In the genomic region with DNA sequence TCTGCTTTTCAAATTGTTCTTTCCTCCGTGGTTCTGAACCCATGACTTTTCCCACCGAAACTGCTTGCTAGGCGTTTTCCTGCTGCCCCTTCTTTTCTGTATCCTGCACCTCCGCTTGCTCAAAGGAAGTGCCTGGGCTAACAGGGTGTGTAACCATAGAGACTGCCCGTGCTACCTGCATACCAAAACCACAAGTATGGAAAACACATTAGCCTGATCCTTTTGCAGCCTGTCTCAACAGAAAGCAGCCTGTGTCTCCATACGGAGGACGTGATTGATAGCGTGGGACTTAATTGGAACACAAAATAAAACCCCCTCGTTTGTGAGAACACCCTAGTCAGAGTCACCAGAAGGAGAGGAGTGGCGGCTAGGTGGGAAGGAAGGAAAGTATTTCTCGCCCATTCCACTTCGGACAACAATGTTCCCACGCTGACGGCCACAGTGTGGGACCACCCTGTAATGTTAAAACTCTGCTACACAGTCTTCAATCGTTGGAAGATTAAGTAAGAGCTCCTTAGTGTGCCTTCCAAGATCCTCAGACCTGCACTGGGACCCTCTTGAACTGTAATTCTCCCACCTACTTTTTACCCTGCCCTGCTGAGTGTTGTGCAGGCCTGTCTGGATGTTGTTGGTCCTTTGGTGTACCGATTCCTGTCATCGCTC, we compare ENCODE assay signal across 12 mouse cellular contexts. TPM values are rescaled to one million over a fixed set of nuclear protein-coding genes. Genes with fewer than 3 reads are reported as not detected.
DNase-seq lines count a peak whose midpoint lies in the region; ATAC-seq and TF ChIP-seq lines count a peak whose summit lies in the region.
"Had no signal": no experiment of that assay in that cellular context is flagged by ENCODE, and none has a peak within 500 bp of the region (broad histone marks: within the 10 kb centered on the region; RNA-seq: fewer than 3 reads in every experiment).

No protein-coding gene starts in this region.

- H3K9me3 ChIP-seq in embryonic facial prominence, embryonic 14.5 days (ENCODE audit: control insufficient read depth, low read length), result no peaks in the 10 kb centered on the region
- H3K9me3 ChIP-seq in embryonic facial prominence, embryonic 10.5 days, result no peaks in the 10 kb centered on the region
- H3K9me3 ChIP-seq in forebrain, embryonic 10.5 days, result no peaks in the 10 kb centered on the region
- H3K9me3 ChIP-seq in hindbrain, embryonic 16.5 days (ENCODE audit: control insufficient read depth, low read length), result no peaks in the 10 kb centered on the region
- H3K9me3 ChIP-seq in midbrain, postnatal 0 days (ENCODE audit: low read length), result no peaks in the 10 kb centered on the region
- no peaks in the 10 kb centered on the region for H3K9me3 ChIP-seq in liver, postnatal 0 days (ENCODE audit: low read length)
- H3K9me3 ChIP-seq: heart, embryonic 12.5 days had no signal

- H3K27me3 ChIP-seq in embryonic facial prominence, embryonic 14.5 days (replicated peaks; ENCODE audit: control insufficient read depth, insufficient read depth, low read length), result no peaks in the 10 kb centered on the region
- no peaks in the 10 kb centered on the region for H3K27me3 ChIP-seq in embryonic facial prominence, embryonic 10.5 days (replicated peaks; ENCODE audit: low read depth, poor library complexity, severe bottlenecking)
- no peaks in the 10 kb centered on the region for H3K27me3 ChIP-seq in forebrain, embryonic 10.5 days (ENCODE audit: poor library complexity, severe bottlenecking)
- no peaks in the 10 kb centered on the region for H3K27me3 ChIP-seq in hindbrain, embryonic 16.5 days (replicated peaks; ENCODE audit: control insufficient read depth, insufficient read depth, low read length)
- H3K27me3 ChIP-seq in midbrain, postnatal 0 days (ENCODE audit: insufficient read depth, low read length), result no peaks in the 10 kb centered on the region
- no peaks in the 10 kb centered on the region for H3K27me3 ChIP-seq in liver, postnatal 0 days (ENCODE audit: insufficient read depth, low read length)
- H3K27me3 ChIP-seq: heart, embryonic 12.5 days had no signal

- H3K4me1 ChIP-seq in embryonic facial prominence, embryonic 14.5 days (ENCODE audit: control insufficient read depth, insufficient read depth, low read length), result no peaks in the 10 kb centered on the region
- H3K4me1 ChIP-seq in embryonic facial prominence, embryonic 10.5 days, result peaks cover 5% of the 10 kb centered on the region; the same call in 1 of the 2 replicates
- peaks cover 36% of the 10 kb centered on the region for H3K4me1 ChIP-seq in forebrain, embryonic 10.5 days
- H3K4me1 ChIP-seq in hindbrain, embryonic 16.5 days (ENCODE audit: control insufficient read depth, insufficient read depth, low read depth, low read length), result peaks cover 13% of the 10 kb centered on the region; the same call in 1 of the 2 replicates
- 0 out of 2 replicates have a peak, but pooled peaks cover 5% of the 10 kb centered on the region for H3K4me1 ChIP-seq in midbrain, postnatal 0 days (ENCODE audit: insufficient read depth, low read length)
- no peaks in the 10 kb centered on the region for H3K4me1 ChIP-seq in liver, postnatal 0 days (ENCODE audit: insufficient read depth)
- H3K4me1 ChIP-seq: heart, embryonic 12.5 days had no signal

- no peak for TF ChIP-seq CTCF in midbrain, postnatal 0 days (IDR thresholded peaks at IDR 0.05)
- TF ChIP-seq CTCF in liver, postnatal 0 days (IDR thresholded peaks at IDR 0.05; ENCODE audit: low read depth), result no peak

- H3K36me3 ChIP-seq in embryonic facial prominence, embryonic 14.5 days (ENCODE audit: control insufficient read depth, insufficient read depth, low read length), result no peaks in the 10 kb centered on the region
- H3K36me3 ChIP-seq in embryonic facial prominence, embryonic 10.5 days (replicated peaks), result no peaks in the 10 kb centered on the region
- no peaks in the 10 kb centered on the region for H3K36me3 ChIP-seq in forebrain, embryonic 10.5 days (replicated peaks)
- no peaks in the 10 kb centered on the region for H3K36me3 ChIP-seq in hindbrain, embryonic 16.5 days (ENCODE audit: control insufficient read depth, insufficient read depth, low read length)
- no peaks in the 10 kb centered on the region for H3K36me3 ChIP-seq in midbrain, postnatal 0 days (ENCODE audit: insufficient read depth, low read length)
- no peaks in the 10 kb centered on the region for H3K36me3 ChIP-seq in liver, postnatal 0 days (replicated peaks; ENCODE audit: insufficient read depth, low read length)
- H3K36me3 ChIP-seq: heart, embryonic 12.5 days had no signal

- 48% methylated on average over 17 of the region's 17 CpGs for WGBS in embryonic facial prominence, embryonic 14.5 days
- 75% methylated on average over 17 of the region's 17 CpGs for WGBS in embryonic facial prominence, embryonic 10.5 days
- 66% methylated on average over 17 of the region's 17 CpGs for WGBS in forebrain, embryonic 10.5 days
- 28% methylated on average over 17 of the region's 17 CpGs for WGBS in hindbrain, embryonic 16.5 days
- WGBS in midbrain, postnatal 0 days, result 38% methylated on average over 17 of the region's 17 CpGs
- 70% methylated on average over 17 of the region's 17 CpGs for WGBS in liver, postnatal 0 days (ENCODE audit: insufficient replicate concordance)

- no peak overlapping the region for H3K27ac ChIP-seq in embryonic facial prominence, embryonic 14.5 days (replicated peaks; ENCODE audit: low read depth, low read length)
- no peak overlapping the region for H3K27ac ChIP-seq in embryonic facial prominence, embryonic 10.5 days (replicated peaks)
- H3K27ac ChIP-seq in forebrain, embryonic 10.5 days, result 0 out of 2 replicates have a peak overlapping the region, but pooled peaks have one; percentile 35
- peak overlapping the region; percentile 72 for H3K27ac ChIP-seq in hindbrain, embryonic 16.5 days (ENCODE audit: low read depth, low read length)
- peak overlapping the region; percentile 67 for H3K27ac ChIP-seq in midbrain, postnatal 0 days (ENCODE audit: low read depth, low read length)
- no peak overlapping the region for H3K27ac ChIP-seq in liver, postnatal 0 days (ENCODE audit: low read depth)

- intact Hi-C loops in heart, postnatal 25 days (cut with DNase I), result no loop called here

- no peak overlapping the region for H3K4me2 ChIP-seq in embryonic facial prominence, embryonic 14.5 days (ENCODE audit: low read depth, low read length)
- peak overlapping the region; percentile 19 for H3K4me2 ChIP-seq in hindbrain, embryonic 16.5 days (ENCODE audit: low read length)
- no peak overlapping the region for H3K4me2 ChIP-seq in midbrain, postnatal 0 days (ENCODE audit: low read depth, low read length, poor library complexity, severe bottlenecking)
- no peak overlapping the region for H3K4me2 ChIP-seq in liver, postnatal 0 days (ENCODE audit: low read depth, low read length)
- H3K4me2 ChIP-seq: heart, embryonic 12.5 days had no signal

- no peak overlapping the region for H3K4me3 ChIP-seq in embryonic facial prominence, embryonic 14.5 days (ENCODE audit: low read depth, low read length)
- no peak overlapping the region for H3K4me3 ChIP-seq in embryonic facial prominence, embryonic 10.5 days
- H3K4me3 ChIP-seq in forebrain, embryonic 10.5 days, result no peak overlapping the region
- H3K4me3 ChIP-seq in hindbrain, embryonic 16.5 days (ENCODE audit: low read length), result no peak overlapping the region
- no peak overlapping the region for H3K4me3 ChIP-seq in midbrain, postnatal 0 days (ENCODE audit: low read depth, low read length)
- H3K4me3 ChIP-seq in liver, postnatal 0 days (ENCODE audit: low read depth, low read length), result no peak overlapping the region
- H3K4me3 ChIP-seq: heart, embryonic 12.5 days had no signal

- ATAC-seq in embryonic facial prominence, embryonic 14.5 days (ENCODE audit: low read depth), result peak; percentile 74
- ATAC-seq in hindbrain, embryonic 16.5 days, result peak; percentile 92
- ATAC-seq in midbrain, postnatal 0 days (ENCODE audit: low FRiP score), result peak; percentile 81; the same call in 1 of the 2 replicates
- no peak for ATAC-seq in liver, postnatal 0 days
- ATAC-seq: intestine, embryonic 16.5 days had no signal

- no peak for TF ChIP-seq EP300 in liver, postnatal 0 days (IDR thresholded peaks at IDR 0.05; ENCODE audit: low read depth)

- no peak overlapping the region for H3K9ac ChIP-seq in embryonic facial prominence, embryonic 14.5 days (ENCODE audit: low read depth, low read length)
- no peak overlapping the region for H3K9ac ChIP-seq in hindbrain, embryonic 16.5 days (ENCODE audit: low read depth, low read length)
- no peak overlapping the region for H3K9ac ChIP-seq in midbrain, postnatal 0 days (replicated peaks; ENCODE audit: low read length, poor library complexity, severe bottlenecking)
- no peak overlapping the region for H3K9ac ChIP-seq in liver, postnatal 0 days (replicated peaks)
- H3K9ac ChIP-seq: heart, embryonic 12.5 days had no signal

- peak; percentile 45 for DNase-seq in embryonic facial prominence, embryonic 14.5 days (ENCODE audit: low spot score)
- DNase-seq in embryonic facial prominence, embryonic 10.5 days (ENCODE audit: low spot score), result no peak
- DNase-seq in forebrain, embryonic 10.5 days (ENCODE audit: extremely low spot score, low spot score), result no peak
- DNase-seq in midbrain, postnatal 0 days (ENCODE audit: low spot score), result peak; percentile 65
- DNase-seq in liver, postnatal 0 days, result no peak
- no peak for DNase-seq in heart, postnatal 25 days (ENCODE audit: low spot score)
- no peak for DNase-seq in thymus, postnatal 36 days
- DNase-seq: cerebellum, postnatal 14 days had no signal

RNA-seq across cellular contexts. Expression of a gene that starts 15.6 kb away (rescaled TPM):
- 5.8 and 6.2 TPM in 2 replicates for polyA plus RNA-seq in embryonic facial prominence, embryonic 14.5 days (2014; fragmentation: Nextera tagmentation; extraction: Ambion mirVana)
- 9.2 and 18.5 TPM in 2 replicates for polyA plus RNA-seq in embryonic facial prominence, embryonic 10.5 days (2016; fragmentation: Nextera tagmentation; extraction: Ambion mirVana)
- 17.8 and 19.4 TPM in 2 replicates for polyA plus RNA-seq in forebrain, embryonic 10.5 days (2016; fragmentation: Nextera tagmentation; extraction: Ambion mirVana)
- polyA plus RNA-seq in hindbrain, embryonic 16.5 days (2015; fragmentation: Nextera tagmentation; extraction: Ambion mirVana), result 337 and 365 TPM in 2 replicates
- total RNA-seq in midbrain, postnatal 0 days (2014; rRNA removed), result 38.5 and 55.4 TPM in 2 replicates
- polyA plus RNA-seq in midbrain, postnatal 0 days (2015; fragmentation: Nextera tagmentation; extraction: Ambion mirVana), result 307 and 323 TPM in 2 replicates
- polyA plus RNA-seq in liver, postnatal 0 days (2015; fragmentation: Nextera tagmentation; extraction: Ambion mirVana), result 0.07 TPM in 1 of 2 replicates, not detected in the other
- total RNA-seq in heart, postnatal 25 days (2021), result not detected
- polyA plus RNA-seq: spleen, adult 2 months had no signal

Comparison
In these comparisons a context has a peak if more than half of its experiments do, and no peak if none do; other contexts are left out.
1. DNase-seq: peak in embryonic facial prominence, embryonic 14.5 days (single experiment) and midbrain, postnatal 0 days (single experiment); none in embryonic facial prominence, embryonic 10.5 days (single experiment), forebrain, embryonic 10.5 days (single experiment), liver, postnatal 0 days (single experiment), heart, postnatal 25 days (single experiment) and thymus, postnatal 36 days (0 of 2).
2. H3K27ac ChIP-seq: peak in forebrain, embryonic 10.5 days (single experiment), hindbrain, embryonic 16.5 days (single experiment) and midbrain, postnatal 0 days (single experiment); none in embryonic facial prominence, embryonic 14.5 days (single experiment), embryonic facial prominence, embryonic 10.5 days (single experiment) and liver, postnatal 0 days (single experiment).
3. RNA of a gene that starts 15.6 kb away (polyA plus RNA-seq): 337 to 365 TPM in hindbrain, embryonic 16.5 days and 307 to 323 TPM in midbrain, postnatal 0 days; 17.8 to 19.4 TPM in forebrain, embryonic 10.5 days, 9.2 to 18.5 TPM in embryonic facial prominence, embryonic 10.5 days, 5.8 to 6.2 TPM in embryonic facial prominence, embryonic 14.5 days and 0.07 TPM in liver, postnatal 0 days; every median in the first group is over 10 times any median in the second.